Mouse (Mus musculus) liver, adult 2 months (tissue): ENCODE measurements at regions not wholly inside any gene's neighbourhood (a gene's known extent, or its start where the extent isn't known, plus 50 kb on each side); places are given as distances from the start of the nearest gene placed in this dataset.

ENCODE experiments used
- CTCF ChIP-seq: fragments of 200-500 bp; IDR thresholded peaks from 2 replicates; pipeline ENCODE4 v1.5.1; 2011; ENCODE audit warnings: low read depth, low read length, control low read depth
- POLR2A ChIP-seq: fragments of 200-500 bp; IDR thresholded peaks from 2 replicates; pipeline ENCODE4 v1.6.1; 2011; ENCODE audit warnings: low read length, control low read depth; ENCODE audit not compliant: insufficient read depth; ENCODE audit errors: extremely low read depth

- no peak for TF ChIP-seq CTCF
- no peak for TF ChIP-seq POLR2A
Measured at GRCm38 (mm10) chr3:150784576-150784975, 653.1 kb upstream of the Adgrl4 start.
